Mouse (Mus musculus) WW6 (cell line): ENCODE measurements around the gene Olfr1474.
"Not testable (repeated sequence)": the region's sequence is repeated elsewhere in the genome, so short reads cannot be mapped to it uniquely, and the experiment has no call there.

ENCODE experiments used
- DNase-seq: peaks from one replicate; pipeline ENCODE4 v3.0.0-alpha.2; 2013; ENCODE audit warnings: low read depth, low spot score

Gene Olfr1474

GRCm38 (mm10) chr19:13469265-13469664 lies at the start of gene Olfr1474:
Gene Olfr1474 (plus strand): TSS chr19:13469565.
- DNase-seq, result not testable (repeated sequence)

- DNase-seq, result not testable (repeated sequence)
These were observed 26.3 kb upstream of the Olfr1474 start, which contains the start of gene Olfr1471 for GRCm38 (mm10) chr19:13443109-13443508. Gene Olfr1471 (plus strand): TSS chr19:13443409.

GRCm38 (mm10) chr19:13455986-13456385 lies 13.4 kb upstream of the Olfr1474 start, which contains the start of gene Olfr1472:
Gene Olfr1472 (minus strand): TSS chr19:13456086.
- DNase-seq, result no peak

GRCm38 (mm10) chr19:13480096-13480495 lies 10.7 kb downstream of the Olfr1474 start, which contains the start of gene Olfr1475:
Gene Olfr1475 (minus strand): TSS chr19:13480196.
- DNase-seq, result no peak

- DNase-seq, result no peak
These were observed 30.9 kb downstream of the Olfr1474 start, which contains the start of gene Olfr1477 for GRCm38 (mm10) chr19:13500246-13500645. Gene Olfr1477 (plus strand): TSS chr19:13500546.
